Mouse (Mus musculus): Measurements from ENCODE around the gene Slc30a9. TPM values are rescaled to one million over a fixed set of nuclear protein-coding genes. Genes with fewer than 3 reads are reported as not detected.

Gene Slc30a9
- polyA plus RNA-seq, 1 experiment from 2014 or later, result 86.2 TPM

DNA sequence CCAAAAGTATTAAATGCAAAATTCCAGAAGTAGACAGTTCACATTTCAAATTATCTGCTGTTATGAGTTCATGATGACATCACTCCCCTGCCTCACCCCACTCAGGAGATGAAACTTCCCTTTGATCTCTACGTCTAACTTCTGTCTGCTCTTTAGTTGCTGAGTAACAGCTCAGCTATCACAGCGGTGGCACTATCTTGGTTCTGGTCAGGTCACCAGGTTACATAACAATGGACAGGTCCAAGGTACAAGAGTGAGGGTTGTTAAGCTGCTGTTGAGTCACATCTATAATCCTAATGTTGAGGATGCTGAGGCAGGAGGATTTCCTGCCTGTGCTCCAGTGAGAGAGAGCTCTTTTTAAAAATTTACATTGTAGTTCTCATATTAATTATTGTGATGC is 56.2 kb downstream of the Slc30a9 start:
- Histone ChIP-seq H3K4me1 (replicated peaks; ENCODE audit: control insufficient read depth, insufficient read depth, low read length) (no peaks in the 10 kb centered on the region), H3K27ac (ENCODE audit: low read length) (no peak overlapping the region), H3K9ac (ENCODE audit: low read length) (no peak overlapping the region), H3K4me3 (ENCODE audit: low read length) (no peak overlapping the region), H3K36me3 (ENCODE audit: control insufficient read depth, insufficient read depth, low read length) (no peaks in the 10 kb centered on the region), H3K4me2 (ENCODE audit: low read depth, low read length) (no peak overlapping the region), H3K9me3 (ENCODE audit: control insufficient read depth, low read length) (no peaks in the 10 kb centered on the region), H3K27me3 (ENCODE audit: control insufficient read depth, insufficient read depth, low read depth, low read length) (no peaks in the 10 kb centered on the region)
- ATAC-seq (ENCODE audit: low read depth), result no peak
- 46% methylated on average over 2 of the region's 2 CpGs for WGBS

DNA sequence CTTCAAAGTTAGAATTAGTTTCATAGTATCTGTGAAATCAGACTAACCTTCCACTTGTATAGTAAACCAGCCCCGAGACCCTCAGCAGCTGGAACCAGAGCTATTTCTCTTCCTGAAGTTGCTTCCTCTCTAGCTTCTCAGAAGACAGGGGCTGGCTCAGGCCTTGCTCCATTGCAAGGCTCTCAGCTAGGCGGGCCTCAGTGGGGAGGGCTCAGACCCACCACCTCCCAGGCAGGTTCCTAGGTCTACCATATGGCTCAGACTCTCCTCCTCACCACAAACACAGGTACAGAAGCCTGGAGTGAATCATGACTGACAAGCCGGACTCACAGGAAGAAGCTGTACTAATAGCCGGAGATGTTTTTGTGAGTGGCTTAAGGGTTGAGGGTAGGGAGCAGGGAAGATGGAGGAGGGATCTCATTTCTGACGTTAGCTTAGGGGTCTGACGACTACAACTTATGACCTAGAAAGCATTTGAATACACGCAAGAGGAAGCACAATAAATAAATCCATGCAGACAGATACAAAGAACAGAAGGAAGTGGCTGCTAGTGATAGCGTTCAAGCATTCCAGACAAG is 70.4 kb downstream of the Slc30a9 start:
- no peak overlapping the region for H3K4me3 ChIP-seq (ENCODE audit: low read length)
- no peak for ATAC-seq (ENCODE audit: low read depth)
- no peaks in the 10 kb centered on the region for H3K27me3 ChIP-seq (ENCODE audit: control insufficient read depth, insufficient read depth, low read depth, low read length)
- H3K9ac ChIP-seq (ENCODE audit: low read length), result no peak overlapping the region
- H3K9me3 ChIP-seq (ENCODE audit: control insufficient read depth, low read length), result no peaks in the 10 kb centered on the region
- no peak overlapping the region for H3K27ac ChIP-seq (ENCODE audit: low read length)
- no peak overlapping the region for H3K4me2 ChIP-seq (ENCODE audit: low read depth, low read length)
- WGBS, result 58% methylated on average over 8 of the region's 8 CpGs
- no peaks in the 10 kb centered on the region for H3K4me1 ChIP-seq (replicated peaks; ENCODE audit: control insufficient read depth, insufficient read depth, low read length)
- H3K36me3 ChIP-seq (ENCODE audit: control insufficient read depth, insufficient read depth, low read length), result no peaks in the 10 kb centered on the region

DNA sequence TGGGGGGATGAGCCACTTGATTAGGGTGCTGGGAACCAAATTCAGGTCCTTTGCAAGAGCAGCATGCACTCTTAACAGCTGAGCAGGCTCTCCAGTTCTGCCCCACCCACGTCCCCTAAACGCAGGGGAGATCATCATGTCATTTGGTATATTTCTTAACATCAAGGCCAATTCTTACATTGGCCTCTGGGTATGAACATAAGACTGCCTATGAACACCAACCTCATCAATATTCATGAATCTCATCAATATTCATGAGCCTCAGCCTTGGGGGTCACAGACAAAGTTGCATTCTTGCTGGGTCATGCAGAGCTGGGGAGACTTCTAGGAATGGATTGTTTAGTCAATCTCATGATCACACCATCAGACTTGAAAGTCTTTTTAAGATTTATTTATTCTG is 74.9 kb downstream of the Slc30a9 start:
- Histone ChIP-seq H3K27ac (ENCODE audit: low read length) (no peak overlapping the region), H3K4me2 (ENCODE audit: low read depth, low read length) (no peak overlapping the region), H3K4me3 (ENCODE audit: low read length) (no peak overlapping the region), H3K9ac (ENCODE audit: low read length) (no peak overlapping the region), H3K36me3 (ENCODE audit: control insufficient read depth, insufficient read depth, low read length) (no peaks in the 10 kb centered on the region), H3K27me3 (ENCODE audit: control insufficient read depth, insufficient read depth, low read depth, low read length) (no peaks in the 10 kb centered on the region), H3K9me3 (ENCODE audit: control insufficient read depth, low read length) (no peaks in the 10 kb centered on the region), H3K4me1 (replicated peaks; ENCODE audit: control insufficient read depth, insufficient read depth, low read length) (no peaks in the 10 kb centered on the region)
- no peak for ATAC-seq (ENCODE audit: low read depth)
- 93% methylated on average over 2 of the region's 2 CpGs for WGBS

DNA sequence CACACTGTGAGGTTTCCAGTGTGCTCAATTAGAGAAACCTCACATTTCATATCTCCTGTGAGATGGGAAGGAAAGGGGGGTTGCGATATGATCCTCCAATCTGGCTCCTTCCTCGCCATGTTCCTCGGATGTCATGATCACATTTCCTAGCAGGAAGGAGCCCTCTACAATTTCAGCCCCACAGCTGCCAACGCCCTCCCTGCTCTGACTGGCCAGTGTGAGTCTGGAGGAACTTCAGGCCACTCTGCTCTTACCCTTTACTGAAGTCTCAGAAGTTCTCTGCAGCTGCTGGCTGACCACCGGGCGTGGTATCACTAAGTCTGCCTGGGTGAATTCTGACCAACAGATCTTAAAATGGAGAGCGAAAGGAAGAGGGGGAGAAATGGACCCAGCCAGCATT is 75.8 kb downstream of the Slc30a9 start:
- 85% methylated on average over 7 of the region's 7 CpGs for WGBS
- H3K4me3 ChIP-seq (ENCODE audit: low read length), result no peak overlapping the region
- ATAC-seq (ENCODE audit: low read depth), result no peak
- no peaks in the 10 kb centered on the region for H3K27me3 ChIP-seq (ENCODE audit: control insufficient read depth, insufficient read depth, low read depth, low read length)
- H3K36me3 ChIP-seq (ENCODE audit: control insufficient read depth, insufficient read depth, low read length), result no peaks in the 10 kb centered on the region
- no peak overlapping the region for H3K27ac ChIP-seq (ENCODE audit: low read length)
- H3K4me2 ChIP-seq (ENCODE audit: low read depth, low read length), result no peak overlapping the region
- no peaks in the 10 kb centered on the region for H3K9me3 ChIP-seq (ENCODE audit: control insufficient read depth, low read length)
- no peaks in the 10 kb centered on the region for H3K4me1 ChIP-seq (replicated peaks; ENCODE audit: control insufficient read depth, insufficient read depth, low read length)
- H3K9ac ChIP-seq (ENCODE audit: low read length), result no peak overlapping the region

DNA sequence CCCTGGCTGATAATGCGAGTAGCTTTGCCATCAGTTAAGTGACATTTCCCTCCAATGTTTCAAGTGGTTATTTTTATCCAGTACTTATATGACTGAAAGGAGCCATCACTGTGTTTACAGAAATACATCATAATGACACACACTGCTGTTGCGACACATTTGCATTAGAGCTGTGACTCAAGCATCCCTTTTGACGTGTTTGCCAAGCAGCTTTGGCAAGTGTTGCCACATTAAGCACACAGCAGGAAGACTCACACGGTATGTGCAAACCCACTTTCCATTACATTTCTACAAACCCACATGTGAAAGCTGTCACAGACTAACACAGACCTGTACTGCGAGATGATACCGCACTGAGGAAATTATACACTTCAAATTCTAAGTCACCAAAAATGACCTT is 87.2 kb downstream of the Slc30a9 start:
- WGBS, result 60% methylated on average over 6 of the region's 6 CpGs
- H3K27ac ChIP-seq (ENCODE audit: low read length), result no peak overlapping the region

DNA sequence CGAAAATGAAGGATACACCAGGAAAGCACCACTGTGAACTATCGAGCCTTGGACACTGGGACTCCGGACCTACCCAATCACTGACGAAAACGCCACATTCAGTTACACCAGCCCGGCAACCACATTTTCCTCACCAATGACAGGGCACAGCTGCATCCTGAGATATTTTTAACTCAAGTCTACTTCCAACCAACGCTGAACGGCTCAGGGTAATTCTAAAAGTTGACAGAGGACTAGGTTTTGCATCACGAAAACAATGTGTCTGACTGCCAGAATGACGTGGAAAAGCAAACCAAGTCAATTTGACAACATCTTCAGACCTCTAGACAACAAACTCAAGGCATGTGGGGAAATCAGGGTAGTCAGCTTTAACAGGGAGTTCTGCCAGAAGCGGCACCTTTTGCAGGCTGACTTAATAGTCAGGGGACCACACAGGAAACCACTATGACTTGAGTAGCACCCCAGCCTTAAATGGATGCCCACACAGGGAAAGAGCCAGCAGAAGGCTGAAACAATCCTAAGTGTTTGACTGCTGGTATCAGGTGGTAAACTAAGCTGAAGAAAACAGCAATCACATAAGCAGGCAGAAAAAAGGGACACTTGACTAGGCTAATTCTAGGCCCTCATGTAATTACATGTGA is 88.6 kb downstream of the Slc30a9 start:
- Histone ChIP-seq H3K9ac (ENCODE audit: low read length) (no peak overlapping the region), H3K4me2 (ENCODE audit: low read depth, low read length) (no peak overlapping the region), H3K36me3 (ENCODE audit: control insufficient read depth, insufficient read depth, low read length) (peaks cover 6% of the 10 kb centered on the region), H3K4me3 (ENCODE audit: low read length) (no peak overlapping the region), H3K27ac (ENCODE audit: low read length) (no peak overlapping the region), H3K4me1 (replicated peaks; ENCODE audit: control insufficient read depth, insufficient read depth, low read length) (no peaks in the 10 kb centered on the region), H3K27me3 (ENCODE audit: control insufficient read depth, insufficient read depth, low read depth, low read length) (no peaks in the 10 kb centered on the region), H3K9me3 (ENCODE audit: control insufficient read depth, low read length) (no peaks in the 10 kb centered on the region)
- ATAC-seq (ENCODE audit: low read depth), result no peak
- WGBS, result 60% methylated on average over 11 of the region's 11 CpGs

More for the DNA sequence above, 87.2 kb downstream of the Slc30a9 start:
- peaks cover 4% of the 10 kb centered on the region for H3K36me3 ChIP-seq (ENCODE audit: control insufficient read depth, insufficient read depth, low read length)
- no peak overlapping the region for H3K4me3 ChIP-seq (ENCODE audit: low read length)
- H3K9me3 ChIP-seq (ENCODE audit: control insufficient read depth, low read length), result no peaks in the 10 kb centered on the region
- no peaks in the 10 kb centered on the region for H3K27me3 ChIP-seq (ENCODE audit: control insufficient read depth, insufficient read depth, low read depth, low read length)
- ATAC-seq (ENCODE audit: low read depth), result no peak
- H3K9ac ChIP-seq (ENCODE audit: low read length), result no peak overlapping the region
- H3K4me1 ChIP-seq (replicated peaks; ENCODE audit: control insufficient read depth, insufficient read depth, low read length), result no peaks in the 10 kb centered on the region
- H3K4me2 ChIP-seq (ENCODE audit: low read depth, low read length), result no peak overlapping the region

DNA sequence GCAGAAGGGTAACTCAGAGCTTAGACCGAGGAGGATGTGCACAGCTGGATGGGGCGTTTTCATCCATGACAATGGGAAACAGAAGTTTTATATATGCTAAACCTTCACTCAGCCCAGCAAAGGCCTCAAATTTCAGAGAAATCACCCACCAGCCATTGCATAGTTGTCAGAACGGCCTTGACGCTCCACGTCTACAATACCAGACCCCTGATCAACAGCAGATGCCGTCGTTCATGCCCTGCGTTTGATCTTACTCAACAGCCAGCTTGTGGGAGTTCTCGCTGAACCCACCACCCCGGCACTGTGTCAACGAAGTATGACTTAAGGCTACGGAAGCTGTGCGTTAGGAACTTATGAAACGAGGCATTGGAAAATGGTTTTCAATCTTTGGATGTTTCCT is 90.4 kb downstream of the Slc30a9 start:
- Histone ChIP-seq H3K4me3 (ENCODE audit: low read length) (no peak overlapping the region), H3K27me3 (ENCODE audit: control insufficient read depth, insufficient read depth, low read depth, low read length) (no peaks in the 10 kb centered on the region), H3K9me3 (ENCODE audit: control insufficient read depth, low read length) (no peaks in the 10 kb centered on the region), H3K9ac (ENCODE audit: low read length) (no peak overlapping the region), H3K27ac (ENCODE audit: low read length) (no peak overlapping the region), H3K4me2 (ENCODE audit: low read depth, low read length) (no peak overlapping the region), H3K36me3 (ENCODE audit: control insufficient read depth, insufficient read depth, low read length) (peaks cover 6% of the 10 kb centered on the region), H3K4me1 (replicated peaks; ENCODE audit: control insufficient read depth, insufficient read depth, low read length) (no peaks in the 10 kb centered on the region)
- WGBS, result 85% methylated on average over 14 of the region's 14 CpGs
- ATAC-seq (ENCODE audit: low read depth), result no peak

DNA sequence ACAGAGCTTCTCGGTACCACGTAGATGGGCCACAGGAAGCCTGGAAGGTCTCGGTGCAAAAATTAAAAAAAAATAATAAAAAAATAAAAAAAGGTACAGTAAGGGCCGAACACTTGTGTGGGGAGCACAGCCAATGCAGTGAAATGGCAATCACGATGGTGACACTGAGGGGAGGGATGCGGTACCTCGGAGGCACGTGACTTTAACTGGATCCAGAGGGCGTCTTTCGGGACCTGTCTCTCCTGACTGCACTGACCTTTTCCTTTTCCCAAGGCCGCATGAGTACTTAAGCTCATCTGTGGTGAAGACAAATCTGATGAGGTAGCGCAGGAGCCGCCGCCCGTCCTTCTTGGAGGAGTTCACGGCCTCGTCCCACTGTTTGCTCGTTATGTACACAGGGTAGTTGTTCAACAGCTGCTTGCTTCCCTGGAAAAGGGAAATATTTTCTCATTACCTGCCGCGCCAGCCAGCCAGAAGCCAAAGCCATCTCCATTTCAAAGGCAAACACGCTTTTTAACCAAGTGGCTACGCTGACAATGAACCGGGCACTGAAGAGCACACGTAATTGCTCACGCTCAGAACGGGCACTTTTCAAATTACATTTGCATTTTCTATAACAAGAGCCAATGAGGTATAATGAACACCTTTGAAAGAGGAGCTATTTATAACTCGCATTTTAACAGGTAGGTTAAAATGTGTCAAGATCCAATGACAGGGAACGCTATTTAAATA is 93.3 kb downstream of the Slc30a9 start:
- Histone ChIP-seq H3K4me1 (replicated peaks; ENCODE audit: control insufficient read depth, insufficient read depth, low read length) (no peaks in the 10 kb centered on the region), H3K4me3 (ENCODE audit: low read length) (no peak overlapping the region), H3K4me2 (ENCODE audit: low read depth, low read length) (no peak overlapping the region), H3K36me3 (ENCODE audit: control insufficient read depth, insufficient read depth, low read length) (peaks cover 6% of the 10 kb centered on the region), H3K9ac (ENCODE audit: low read length) (no peak overlapping the region), H3K27ac (ENCODE audit: low read length) (no peak overlapping the region), H3K27me3 (ENCODE audit: control insufficient read depth, insufficient read depth, low read depth, low read length) (no peaks in the 10 kb centered on the region), H3K9me3 (ENCODE audit: control insufficient read depth, low read length) (no peaks in the 10 kb centered on the region)
- ATAC-seq (ENCODE audit: low read depth), result no peak
- 81% methylated on average over 28 of the region's 28 CpGs for WGBS

DNA sequence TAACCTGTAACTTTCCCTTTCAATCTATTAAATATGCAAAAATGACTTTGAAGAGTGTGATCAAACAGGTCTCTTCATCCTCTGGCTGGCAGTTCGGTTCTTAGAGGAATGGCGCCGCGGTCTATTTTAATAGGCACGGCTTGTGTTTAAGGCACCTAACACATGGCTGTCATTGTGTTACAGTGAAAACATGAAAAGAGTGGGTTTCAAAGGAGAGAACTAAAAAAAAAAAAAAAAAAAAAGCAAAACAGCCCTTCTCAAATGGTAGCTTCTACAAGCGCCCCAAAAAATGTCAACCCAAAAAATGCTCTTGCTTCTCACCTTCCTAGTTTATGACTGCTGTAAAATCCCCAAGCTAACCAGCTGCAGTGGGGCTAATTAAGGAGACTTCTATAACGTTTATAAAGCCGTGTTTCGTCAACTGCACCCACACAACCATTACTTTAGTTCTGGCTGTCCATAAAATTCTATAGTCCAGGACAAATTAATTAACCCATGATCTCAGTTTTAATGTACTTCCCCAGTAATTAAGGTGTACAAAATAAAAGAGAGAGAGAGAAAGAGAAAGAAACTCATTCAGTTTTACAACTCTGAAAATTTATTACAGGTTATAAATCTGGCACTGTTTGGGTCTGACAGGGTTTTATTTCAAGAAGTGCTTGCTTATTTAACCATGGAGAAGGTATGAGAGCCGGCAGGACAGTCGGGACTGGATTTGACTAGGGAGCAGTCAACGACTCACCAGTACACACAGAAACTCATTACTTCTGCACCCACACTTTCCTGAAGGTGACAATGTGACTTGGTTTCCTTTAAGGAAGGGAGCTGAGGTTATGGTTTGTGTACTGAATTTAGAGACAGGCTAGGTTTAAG is 94.1 kb downstream of the Slc30a9 start:
- Histone ChIP-seq H3K9ac (ENCODE audit: low read length) (no peak overlapping the region), H3K4me1 (replicated peaks; ENCODE audit: control insufficient read depth, insufficient read depth, low read length) (no peaks in the 10 kb centered on the region), H3K4me3 (ENCODE audit: low read length) (no peak overlapping the region), H3K9me3 (ENCODE audit: control insufficient read depth, low read length) (no peaks in the 10 kb centered on the region), H3K27me3 (ENCODE audit: control insufficient read depth, insufficient read depth, low read depth, low read length) (no peaks in the 10 kb centered on the region), H3K27ac (ENCODE audit: low read length) (no peak overlapping the region), H3K36me3 (ENCODE audit: control insufficient read depth, insufficient read depth, low read length) (peaks cover 6% of the 10 kb centered on the region), H3K4me2 (ENCODE audit: low read depth, low read length) (no peak overlapping the region)
- 75% methylated on average over 12 of the region's 12 CpGs for WGBS
- ATAC-seq (ENCODE audit: low read depth), result no peak
